Mouse (Mus musculus): Measurements from ENCODE around the gene Mcemp1. TPM values are rescaled to one million over a fixed set of nuclear protein-coding genes. Genes with fewer than 3 reads are reported as not detected.
A peak's percentile ranks its signal among the peaks of the same experiment; 100 is the strongest.

Gene Mcemp1
- total and polyA plus RNA-seq, 2 experiments from 2014 or later, result 0.30 TPM; not detected in 1

DNA sequence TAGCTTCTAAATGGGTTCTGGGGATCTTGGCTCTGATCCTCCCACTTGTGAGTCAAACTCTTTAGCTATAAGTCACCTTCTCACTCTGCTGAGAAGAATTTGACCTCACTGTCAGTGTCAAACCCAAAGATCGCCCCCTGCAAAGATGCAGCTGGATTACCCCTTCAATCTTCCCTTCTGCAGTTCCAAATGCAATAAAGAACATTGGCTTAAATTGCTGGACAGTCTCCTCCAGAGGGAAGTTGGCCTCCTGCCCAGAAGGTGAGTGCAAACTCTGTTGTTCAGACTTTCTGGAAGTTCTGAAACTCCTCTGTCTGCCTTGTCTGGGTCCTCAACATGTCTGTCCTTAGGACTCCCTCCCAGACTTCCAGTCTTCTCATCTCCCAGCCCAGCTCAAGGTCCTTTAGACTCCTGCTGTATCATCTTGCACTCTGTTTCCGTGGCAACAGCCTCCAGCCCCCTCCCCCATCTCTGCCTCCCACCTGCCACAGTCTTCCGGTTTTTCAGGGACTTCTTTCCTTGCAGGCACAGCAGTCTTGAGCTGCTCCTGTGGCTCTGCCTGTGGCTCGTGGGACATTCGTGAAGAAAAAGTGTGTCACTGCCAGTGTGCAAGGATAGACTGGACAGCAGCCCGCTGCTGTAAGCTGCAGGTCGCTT lies 8.7 kb upstream of the Mcemp1 start:
- DNase-seq (ENCODE audit: low spot score), result no peak
- no peak overlapping the region for H3K9ac ChIP-seq (replicated peaks; ENCODE audit: low read depth, low read length)
- no peak overlapping the region for H3K4me3 ChIP-seq (ENCODE audit: low read depth, low read length)
- no peak for ATAC-seq (ENCODE audit: insufficient read depth, low read depth)
- 27% methylated on average over 7 of the region's 7 CpGs for WGBS
- no peaks in the 10 kb centered on the region for H3K36me3 ChIP-seq (replicated peaks; ENCODE audit: control insufficient read depth, insufficient read depth, low read length)
- H3K4me2 ChIP-seq (ENCODE audit: low read depth, low read length), result no peak overlapping the region
- no peaks in the 10 kb centered on the region for H3K9me3 ChIP-seq (replicated peaks; ENCODE audit: control insufficient read depth, low read length)
- H3K27ac ChIP-seq (ENCODE audit: low read depth), result no peak overlapping the region
- TF ChIP-seq CTCF (IDR thresholded peaks at IDR 0.05; ENCODE audit: low read depth) (no peak), EP300 (IDR thresholded peaks at IDR 0.05; ENCODE audit: low read depth) (no peak)
- no peaks in the 10 kb centered on the region for H3K27me3 ChIP-seq (ENCODE audit: control insufficient read depth, insufficient read depth, low read length)
- H3K4me1 ChIP-seq (ENCODE audit: control insufficient read depth, insufficient read depth), result no peaks in the 10 kb centered on the region

DNA sequence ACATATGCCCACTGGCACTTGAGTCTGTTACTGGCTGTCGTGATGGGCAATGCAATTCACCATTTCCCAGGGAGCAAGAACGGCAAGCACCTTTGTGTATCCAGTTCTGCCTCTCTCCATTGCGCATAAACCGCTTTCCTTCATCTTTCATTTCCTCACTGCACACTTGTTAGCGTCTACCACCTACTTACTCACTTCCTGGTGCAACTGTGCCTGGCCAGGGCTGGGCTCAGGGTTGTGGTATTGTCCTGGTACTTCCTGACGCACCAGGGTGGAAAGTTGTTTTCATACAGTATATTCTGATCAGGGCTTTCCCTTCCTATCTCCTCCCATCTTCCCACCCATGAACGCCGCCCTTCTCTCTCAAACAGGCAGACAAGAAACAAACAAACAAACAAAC lies 4.7 kb upstream of the Mcemp1 start:
- Histone ChIP-seq H3K4me3 (ENCODE audit: low read depth, low read length) (no peak overlapping the region), H3K27ac (ENCODE audit: low read depth) (no peak overlapping the region), H3K9ac (replicated peaks; ENCODE audit: low read depth, low read length) (no peak overlapping the region), H3K4me2 (ENCODE audit: low read depth, low read length) (no peak overlapping the region), H3K4me1 (ENCODE audit: control insufficient read depth, insufficient read depth) (no peaks in the 10 kb centered on the region), H3K36me3 (replicated peaks; ENCODE audit: control insufficient read depth, insufficient read depth, low read length) (no peaks in the 10 kb centered on the region), H3K9me3 (replicated peaks; ENCODE audit: control insufficient read depth, low read length) (no peaks in the 10 kb centered on the region), H3K27me3 (ENCODE audit: control insufficient read depth, insufficient read depth, low read length) (no peaks in the 10 kb centered on the region)
- no peak for DNase-seq (ENCODE audit: low spot score)
- no peak for TF ChIP-seq EP300 (IDR thresholded peaks at IDR 0.05; ENCODE audit: low read depth)
- TF ChIP-seq CTCF (IDR thresholded peaks at IDR 0.05; ENCODE audit: low read depth), result no peak
- ATAC-seq (ENCODE audit: insufficient read depth, low read depth), result no peak
- WGBS, result 69% methylated on average over 8 of the region's 8 CpGs

DNA sequence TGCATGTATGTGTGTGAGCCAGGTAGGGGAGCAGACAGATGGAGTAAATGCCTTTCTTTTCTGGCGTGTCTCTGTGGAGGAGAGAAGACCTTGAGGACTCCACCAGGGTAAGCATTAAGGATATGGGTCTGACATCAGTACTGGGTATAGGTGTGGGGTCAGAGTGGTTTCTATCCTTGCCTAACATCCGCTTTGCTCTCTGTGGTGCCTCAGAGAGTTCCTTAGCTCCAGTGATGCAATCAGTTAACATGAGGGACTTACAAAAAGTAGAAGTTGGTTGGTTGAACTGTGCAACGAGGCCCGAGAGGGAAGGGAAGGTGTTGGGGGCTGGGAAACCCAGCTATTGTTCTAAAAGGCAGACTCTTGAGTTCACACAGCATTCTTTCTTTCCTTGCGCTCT lies 1.1 kb upstream of the Mcemp1 start:
- Histone ChIP-seq H3K27ac (ENCODE audit: low read depth) (no peak overlapping the region), H3K4me2 (ENCODE audit: low read depth, low read length) (no peak overlapping the region), H3K9ac (replicated peaks; ENCODE audit: low read depth, low read length) (no peak overlapping the region), H3K4me1 (ENCODE audit: control insufficient read depth, insufficient read depth) (no peaks in the 10 kb centered on the region), H3K36me3 (replicated peaks; ENCODE audit: control insufficient read depth, insufficient read depth, low read length) (no peaks in the 10 kb centered on the region), H3K9me3 (replicated peaks; ENCODE audit: control insufficient read depth, low read length) (no peaks in the 10 kb centered on the region), H3K4me3 (ENCODE audit: low read depth, low read length) (no peak overlapping the region), H3K27me3 (ENCODE audit: control insufficient read depth, insufficient read depth, low read length) (no peaks in the 10 kb centered on the region)
- DNase-seq (ENCODE audit: low spot score) (no peak), ATAC-seq (ENCODE audit: insufficient read depth, low read depth) (no peak)
- WGBS, result 56% methylated on average over 5 of the region's 5 CpGs
- TF ChIP-seq CTCF (IDR thresholded peaks at IDR 0.05; ENCODE audit: low read depth) (no peak), EP300 (IDR thresholded peaks at IDR 0.05; ENCODE audit: low read depth) (no peak)

DNA sequence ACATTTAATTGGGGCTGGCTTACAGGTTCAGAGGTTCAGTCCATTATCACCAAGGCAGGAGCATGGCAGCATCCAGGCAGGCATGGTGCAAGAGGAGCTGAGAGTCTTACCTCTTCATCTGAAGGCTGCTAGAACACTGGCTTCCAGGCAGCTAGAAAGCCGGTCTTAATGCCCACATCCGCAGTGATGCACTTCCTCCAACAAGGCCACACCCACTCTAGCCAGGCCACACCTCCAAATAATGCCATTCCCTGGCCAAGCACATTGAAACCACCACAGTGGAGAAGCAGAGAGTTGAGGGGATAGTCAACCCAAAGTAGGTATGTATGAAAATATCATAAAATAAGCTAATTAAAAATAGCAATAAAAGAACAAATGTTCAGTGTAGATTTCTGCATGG lies 4.8 kb downstream of the Mcemp1 start:
- DNase-seq (ENCODE audit: low spot score) (no peak), ATAC-seq (ENCODE audit: insufficient read depth, low read depth) (no peak)
- Histone ChIP-seq H3K27me3 (ENCODE audit: control insufficient read depth, insufficient read depth, low read length) (no peaks in the 10 kb centered on the region), H3K4me3 (ENCODE audit: low read depth, low read length) (no peak overlapping the region), H3K27ac (ENCODE audit: low read depth) (no peak overlapping the region), H3K4me2 (ENCODE audit: low read depth, low read length) (no peak overlapping the region), H3K36me3 (replicated peaks; ENCODE audit: control insufficient read depth, insufficient read depth, low read length) (no peaks in the 10 kb centered on the region), H3K9me3 (replicated peaks; ENCODE audit: control insufficient read depth, low read length) (no peaks in the 10 kb centered on the region), H3K4me1 (ENCODE audit: control insufficient read depth, insufficient read depth) (no peaks in the 10 kb centered on the region), H3K9ac (replicated peaks; ENCODE audit: low read depth, low read length) (no peak overlapping the region)
- TF ChIP-seq EP300 (IDR thresholded peaks at IDR 0.05; ENCODE audit: low read depth) (no peak), CTCF (IDR thresholded peaks at IDR 0.05; ENCODE audit: low read depth) (no peak)
- 74% methylated on average over 2 of the region's 2 CpGs for WGBS

DNA sequence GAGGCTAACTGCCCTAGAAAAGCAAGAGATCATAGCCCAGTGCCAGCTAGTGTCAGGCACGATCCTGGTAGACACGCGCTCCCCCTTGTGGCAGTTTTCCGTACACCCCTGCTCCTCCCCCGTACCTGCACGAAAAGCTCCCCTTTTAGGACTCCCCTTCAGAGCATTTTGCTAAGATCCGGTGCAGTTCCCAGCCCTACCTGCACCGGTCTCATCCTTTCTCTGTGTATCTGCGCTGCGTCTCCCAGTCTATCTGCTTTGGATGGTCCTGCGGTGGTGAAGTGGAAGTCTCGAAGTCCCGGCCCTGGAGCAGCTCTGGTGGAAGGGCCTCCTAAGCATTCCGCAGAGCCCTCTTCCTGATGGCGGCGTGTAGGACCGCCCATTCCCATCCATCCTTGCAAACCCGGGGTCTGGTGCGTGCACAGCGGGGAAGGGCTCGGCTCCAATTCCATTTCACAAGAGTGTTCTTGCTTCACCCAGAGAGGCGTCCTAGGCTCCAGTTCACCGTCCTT lies 6.5 kb downstream of the Mcemp1 start, which contains the start of gene Fcor:
Fcor (minus strand) TSS at position 383 of the 512 bp plus-strand sequence.
- Histone ChIP-seq H3K36me3 (replicated peaks; ENCODE audit: control insufficient read depth, insufficient read depth, low read length) (no peaks in the 10 kb centered on the region), H3K4me1 (ENCODE audit: control insufficient read depth, insufficient read depth) (no peaks in the 10 kb centered on the region), H3K9me3 (replicated peaks; ENCODE audit: control insufficient read depth, low read length) (no peaks in the 10 kb centered on the region), H3K27ac (ENCODE audit: low read depth) (no peak within 1 kb of the TSS), H3K4me3 (ENCODE audit: low read depth, low read length) (peak within 1 kb of the TSS; percentile 51), H3K9ac (replicated peaks; ENCODE audit: low read depth, low read length) (peak within 1 kb of the TSS; percentile 45; the same call in 1 of the 2 replicates), H3K27me3 (ENCODE audit: control insufficient read depth, insufficient read depth, low read length) (no peaks in the 10 kb centered on the region), H3K4me2 (ENCODE audit: low read depth, low read length) (peak within 1 kb of the TSS; percentile 71)
- WGBS, result under 1% methylated on average over 23 of the region's 23 CpGs
- TF ChIP-seq EP300 (IDR thresholded peaks at IDR 0.05; ENCODE audit: low read depth), result no peak
- peak; percentile 79 for TF ChIP-seq CTCF (IDR thresholded peaks at IDR 0.05; ENCODE audit: low read depth)
- DNase-seq (ENCODE audit: low spot score), result peak; percentile 75
- peak; percentile 61 for ATAC-seq (ENCODE audit: insufficient read depth, low read depth)

DNA sequence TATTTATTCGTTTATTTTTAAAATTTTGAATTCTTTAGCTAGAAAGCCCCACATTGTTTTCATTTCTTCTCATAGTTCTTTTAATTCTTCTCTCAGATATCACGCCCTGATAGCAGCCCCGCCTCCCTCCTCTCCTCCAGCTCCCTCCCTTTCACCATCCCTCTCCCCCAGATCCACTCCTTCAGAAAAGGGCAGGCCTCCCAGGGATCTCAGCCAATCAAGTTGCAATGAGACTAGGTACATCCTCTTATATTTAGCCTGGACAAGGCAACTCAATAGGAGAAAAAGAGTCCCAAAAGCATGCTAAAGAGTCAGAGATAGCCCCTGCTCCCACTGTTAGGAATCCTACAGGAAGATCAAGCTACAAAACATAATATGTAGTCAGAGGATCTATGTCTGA lies 9.1 kb downstream of the Mcemp1 start:
- DNase-seq (ENCODE audit: low spot score) (no peak), ATAC-seq (ENCODE audit: insufficient read depth, low read depth) (no peak)
- no peak for TF ChIP-seq CTCF (IDR thresholded peaks at IDR 0.05; ENCODE audit: low read depth)
- no peak for TF ChIP-seq EP300 (IDR thresholded peaks at IDR 0.05; ENCODE audit: low read depth)
- Histone ChIP-seq H3K36me3 (replicated peaks; ENCODE audit: control insufficient read depth, insufficient read depth, low read length) (peaks cover 7% of the 10 kb centered on the region), H3K4me3 (ENCODE audit: low read depth, low read length) (no peak overlapping the region), H3K27ac (ENCODE audit: low read depth) (no peak overlapping the region), H3K27me3 (ENCODE audit: control insufficient read depth, insufficient read depth, low read length) (no peaks in the 10 kb centered on the region), H3K4me2 (ENCODE audit: low read depth, low read length) (no peak overlapping the region), H3K9me3 (replicated peaks; ENCODE audit: control insufficient read depth, low read length) (no peaks in the 10 kb centered on the region), H3K4me1 (ENCODE audit: control insufficient read depth, insufficient read depth) (0 out of 2 replicates have a peak, but pooled peaks cover 10% of the 10 kb centered on the region), H3K9ac (replicated peaks; ENCODE audit: low read depth, low read length) (no peak overlapping the region)
- WGBS, result 41% methylated on average over 3 of the region's 3 CpGs
